Mouse (Mus musculus): ENCODE data around the gene Setd1a. TPM values are rescaled to one million over a fixed set of nuclear protein-coding genes. Genes with fewer than 3 reads are reported as not detected.
A peak's percentile ranks its signal among the peaks of the same experiment; 100 is the strongest.

The Setd1a gene
- total and polyA plus RNA-seq, 3 experiments, result 4.5 to 51.0 (median 9.8) TPM

GRCm38 (mm10) chr7:127840886-127841285, 64.4 kb downstream of the Setd1a start:
- Histone ChIP-seq H3K4me3 (replicated peaks in 1 of 3; ENCODE audit: low read depth in 2 of 3, low read length in 2 of 3, poor library complexity in 1 of 3) (peak overlapping the region in 2 of 3 experiments; percentile 17 to 77), H3K79me2 (replicated peaks; ENCODE audit: control insufficient read depth, extremely low read depth, insufficient read depth, poor library complexity, severe bottlenecking) (no peaks in the 10 kb centered on the region), H3K4me2 (ENCODE audit: insufficient read depth, low read depth, poor library complexity, severe bottlenecking) (0 out of 2 replicates have a peak overlapping the region, but pooled peaks have one; percentile 18), H3K4me1 (ENCODE audit: control insufficient read depth in 1 of 2, insufficient read depth in 2 of 2) (peaks cover 2 to 13% of the 10 kb centered on the region in 2 experiments; a peak in 3 of 4 replicates), H3K9ac (ENCODE audit: insufficient read depth, low read depth) (peak overlapping the region; percentile 3; the same call in 1 of the 2 replicates), H3K36me3 (replicated peaks in 1 of 2; ENCODE audit: control insufficient read depth in 1 of 2, insufficient read depth in 1 of 2, low read length in 1 of 2) (peaks cover 12 to 24% of the 10 kb centered on the region in 2 experiments), H3K27ac (ENCODE audit: insufficient read depth, low read depth) (no peak overlapping the region), H3K9me3 (replicated peaks; ENCODE audit: low read length) (no peaks in the 10 kb centered on the region), H3K27me3 (replicated peaks) (no peaks in the 10 kb centered on the region)
- dilution Hi-C loops (cut with MboI; ENCODE audit: extremely low pct_ligation_motif_present, extremely low pct_unique_long_range_greater_than_20kb, low sequenced_read_pairs), result no loop called here
- DNase-seq (ENCODE audit: extremely low read depth), result no peak
- TF ChIP-seq SMC3 (IDR thresholded peaks at IDR 0.05; ENCODE audit: low read depth, low read length) (no peak), ZMIZ1 (IDR thresholded peaks at IDR 0.05; ENCODE audit: low read depth, low read length) (no peak), ZC3H11A (IDR thresholded peaks at IDR 0.05; ENCODE audit: low read depth, low read length) (no peak), EP300 (IDR thresholded peaks at IDR 0.05; ENCODE audit: low read length) (no peak), MYC (IDR thresholded peaks at IDR 0.05; ENCODE audit: low read depth, low read length) (no peak), MAX (IDR thresholded peaks at IDR 0.05; ENCODE audit: low read length) (no peak), SIN3A (IDR thresholded peaks at IDR 0.05; ENCODE audit: low read length) (no peak), USF1 (IDR thresholded peaks at IDR 0.05; ENCODE audit: low read depth, low read length) (no peak), MEF2A (IDR thresholded peaks at IDR 0.05; ENCODE audit: borderline replicate concordance, low read depth, low read length) (no peak), ZKSCAN1 (IDR thresholded peaks at IDR 0.05; ENCODE audit: borderline replicate concordance, low read depth, low read length) (no peak)
- in situ Hi-C loops (cut with MboI; ENCODE audit: low pct_ligation_motif_present, low pct_unique_long_range_greater_than_20kb, low sequenced_read_pairs), result no loop called here

- in situ Hi-C loops (cut with MboI; ENCODE audit: low pct_ligation_motif_present, low pct_unique_long_range_greater_than_20kb, low sequenced_read_pairs) (no loop called here), dilution Hi-C loops (cut with MboI; ENCODE audit: extremely low pct_ligation_motif_present, extremely low pct_unique_long_range_greater_than_20kb, low sequenced_read_pairs) (no loop called here)
- TF ChIP-seq USF2 (conservative IDR thresholded peaks at IDR 0.05; ENCODE audit: low read depth, low read length) (peak; percentile 76), USF1 (IDR thresholded peaks at IDR 0.05; ENCODE audit: low read depth, low read length) (peak; percentile 91), MAZ (IDR thresholded peaks at IDR 0.05; ENCODE audit: low read depth, low read length) (peak; percentile 88), NRF1 (IDR thresholded peaks at IDR 0.05; ENCODE audit: low read depth, low read length) (peak; percentile 90), MYC (IDR thresholded peaks at IDR 0.05; ENCODE audit: low read depth, low read length) (peak; percentile 32; the same call in 1 of the 2 replicates), ZC3H11A (IDR thresholded peaks at IDR 0.05; ENCODE audit: low read depth, low read length) (no peak), HCFC1 (IDR thresholded peaks at IDR 0.05; ENCODE audit: low read depth, low read length) (peak; percentile 43), ZKSCAN1 (IDR thresholded peaks at IDR 0.05; ENCODE audit: borderline replicate concordance, low read depth, low read length) (no peak), NELFE (IDR thresholded peaks at IDR 0.05; ENCODE audit: low read depth, low read length) (peak; percentile 44; the same call in 1 of the 2 replicates), KAT2A (IDR thresholded peaks at IDR 0.05; ENCODE audit: insufficient replicate concordance, low read length) (no peak), POLR2AphosphoS2 (IDR thresholded peaks at IDR 0.05; ENCODE audit: low read depth, low read length) (no peak), ELF1 (IDR thresholded peaks at IDR 0.05; ENCODE audit: low read depth, low read length) (peak; percentile 70), RCOR1 (conservative IDR thresholded peaks at IDR 0.05; ENCODE audit: low read depth, low read length) (0 out of 2 replicates have a peak, but pooled peaks have one; percentile 14), CHD1 (IDR thresholded peaks at IDR 0.05; ENCODE audit: low read depth, low read length) (no peak; the same call in 1 of the 2 replicates), POLR2A (IDR thresholded peaks at IDR 0.05; ENCODE audit: low read depth, low read length) (peak; percentile 63; the same call in 1 of the 2 replicates), ETS1 (conservative IDR thresholded peaks at IDR 0.05; ENCODE audit: low read depth, low read length) (peak; percentile 62; the same call in 1 of the 2 replicates), MXI1 (IDR thresholded peaks at IDR 0.05; ENCODE audit: low read depth, low read length) (peak; percentile 79; the same call in 1 of the 2 replicates), MEF2A (IDR thresholded peaks at IDR 0.05; ENCODE audit: borderline replicate concordance, low read depth, low read length) (no peak), SIN3A (IDR thresholded peaks at IDR 0.05; ENCODE audit: low read length) (peak; percentile 47; the same call in 1 of the 2 replicates), CHD2 (IDR thresholded peaks at IDR 0.05; ENCODE audit: low read length) (peak; percentile 97), TCF12 (IDR thresholded peaks at IDR 0.05; ENCODE audit: low read depth, low read length) (peak; percentile 45; the same call in 1 of the 2 replicates), SMC3 (IDR thresholded peaks at IDR 0.05; ENCODE audit: low read depth, low read length) (no peak), BHLHE40 (IDR thresholded peaks at IDR 0.05; ENCODE audit: low read depth, low read length) (peak; percentile 95), TBP (conservative IDR thresholded peaks at IDR 0.05; ENCODE audit: low read depth, low read length) (no peak), MAX (IDR thresholded peaks at IDR 0.05; ENCODE audit: low read length) (peak; percentile 98), CTCF (conservative IDR thresholded peaks at IDR 0.05 in 1 of 2, IDR thresholded peaks at IDR 0.05 in 1 of 2; ENCODE audit: low read depth in 2 of 2, low read length in 2 of 2) (no peak), UBTF (IDR thresholded peaks at IDR 0.05; ENCODE audit: low read depth, low read length) (no peak)
- Histone ChIP-seq H3K4me1 (ENCODE audit: control insufficient read depth in 1 of 2, insufficient read depth in 2 of 2) (peaks cover 2 to 13% of the 10 kb centered on the region in 2 experiments; a peak in 3 of 4 replicates), H3K4me2 (ENCODE audit: insufficient read depth, low read depth, poor library complexity, severe bottlenecking) (peak overlapping the region; percentile 41), H3K27me3 (replicated peaks) (no peaks in the 10 kb centered on the region), H3K9me3 (replicated peaks; ENCODE audit: low read length) (no peaks in the 10 kb centered on the region), H3K9ac (ENCODE audit: insufficient read depth, low read depth) (peak overlapping the region; percentile 74), H3K27ac (ENCODE audit: insufficient read depth, low read depth) (peak overlapping the region; percentile 58), H3K4me3 (replicated peaks in 1 of 3; ENCODE audit: low read depth in 2 of 3, low read length in 2 of 3, poor library complexity in 1 of 3) (peak overlapping the region; percentile 65 to 87 (median 77)), H3K36me3 (replicated peaks in 1 of 2; ENCODE audit: control insufficient read depth in 1 of 2, insufficient read depth in 1 of 2, low read length in 1 of 2) (peaks cover 18 to 30% of the 10 kb centered on the region in 2 experiments), H3K79me2 (replicated peaks; ENCODE audit: control insufficient read depth, extremely low read depth, insufficient read depth, poor library complexity, severe bottlenecking) (no peaks in the 10 kb centered on the region)
- peak; percentile 90 for DNase-seq (ENCODE audit: extremely low read depth)
These were observed 65.0 kb downstream of the Setd1a start for GRCm38 (mm10) chr7:127841340-127842000.

All from CH12.LX (cell line).